Comparison of ENCODE assay signal across 8 mouse cellular contexts in genomic region chr15:100227663-100228534, GRCm38 (mm10). TPM values are rescaled to one million over a fixed set of nuclear protein-coding genes. Genes with fewer than 3 reads are reported as not detected.
A peak's percentile ranks its signal among the peaks of the same experiment; 100 is the strongest.
DNase-seq lines count a peak whose midpoint lies in the region; ATAC-seq and TF ChIP-seq lines count a peak whose summit lies in the region.

Gene Atf1, plus strand, starts transcription at chr15:100227819.

- TF ChIP-seq CTCF in forebrain, postnatal 0 days (IDR thresholded peaks at IDR 0.05; ENCODE audit: low read depth): peak; percentile 36
- TF ChIP-seq CTCF in layer of hippocampus, adult 2 months (conservative IDR thresholded peaks at IDR 0.05): peak; percentile 43

- no peaks in the 10 kb centered on the region for H3K27me3 ChIP-seq in forebrain, postnatal 0 days (ENCODE audit: insufficient read depth, low read length)
- no peaks in the 10 kb centered on the region for H3K27me3 ChIP-seq in lung, embryonic 16.5 days (ENCODE audit: control insufficient read depth, insufficient read depth, low read depth, low read length)

- peak within 1 kb of the TSS; percentile 98 for H3K9ac ChIP-seq in forebrain, postnatal 0 days
- peak within 1 kb of the TSS; percentile 99 for H3K9ac ChIP-seq in lung, embryonic 16.5 days (ENCODE audit: low read length)

- 0 out of 2 replicates have a peak, but pooled peaks cover 9% of the 10 kb centered on the region for H3K4me1 ChIP-seq in forebrain, postnatal 0 days (ENCODE audit: insufficient read depth)
- peaks cover 14% of the 10 kb centered on the region for H3K4me1 ChIP-seq in lung, embryonic 16.5 days (replicated peaks; ENCODE audit: control insufficient read depth, insufficient read depth, low read length)

- peak; percentile 88 for ATAC-seq in forebrain, postnatal 0 days
- peak; percentile 92 for ATAC-seq in lung, embryonic 16.5 days (ENCODE audit: low read depth)

- intact Hi-C loops in heart, postnatal 36 days (cut with DNase I): loop anchor here (1.0 to 10.0 kb wide), 3 partner anchors 190 to 511 kb away; partner anchors contain the start of genes Dazap2, Dip2b and Gpd1

- WGBS in forebrain, postnatal 0 days: under 1% methylated on average over 80 of the region's 133 CpGs
- WGBS in lung, embryonic 16.5 days: under 1% methylated on average over 59 of the region's 133 CpGs

- peak within 1 kb of the TSS; percentile 100 for H3K27ac ChIP-seq in forebrain, postnatal 0 days (ENCODE audit: low read depth, low read length)
- H3K27ac ChIP-seq in layer of hippocampus, adult 2 months: peak within 1 kb of the TSS; percentile 100
- H3K27ac ChIP-seq in lung, embryonic 16.5 days (ENCODE audit: low read length): peak within 1 kb of the TSS; percentile 100

- peak; percentile 97 for DNase-seq in MN1 (ENCODE audit: low spot score)
- peak; percentile 87 to 97 for DNase-seq in cerebellum, adult 18-20 months
- peak; percentile 96 for DNase-seq in forebrain, postnatal 0 days
- DNase-seq in heart, postnatal 36 days: peak; percentile 94 to 96
- DNase-seq in layer of hippocampus, adult 2 months (ENCODE audit: low spot score in 2 of 2): peak; percentile 81 to 90
- DNase-seq in ovary, adult 18-20 months (ENCODE audit: low spot score): peak; percentile 82
- peak; percentile 92 for DNase-seq in thymus, postnatal 0 days (ENCODE audit: low spot score)

- H3K4me2 ChIP-seq in forebrain, postnatal 0 days (ENCODE audit: low read depth): peak within 1 kb of the TSS; percentile 51
- H3K4me2 ChIP-seq in lung, embryonic 16.5 days (ENCODE audit: low read depth, low read length): peak within 1 kb of the TSS; percentile 61

- H3K36me3 ChIP-seq in forebrain, postnatal 0 days (ENCODE audit: insufficient read depth): no peaks in the 10 kb centered on the region
- peaks cover 6% of the 10 kb centered on the region; the same call in 1 of the 2 replicates for H3K36me3 ChIP-seq in lung, embryonic 16.5 days (ENCODE audit: control insufficient read depth, insufficient read depth, low read length)

- peak within 1 kb of the TSS; percentile 93 for H3K4me3 ChIP-seq in forebrain, postnatal 0 days (ENCODE audit: low read depth, low read length)
- peak within 1 kb of the TSS; percentile 84 for H3K4me3 ChIP-seq in layer of hippocampus, adult 2 months
- peak within 1 kb of the TSS; percentile 85 for H3K4me3 ChIP-seq in lung, embryonic 16.5 days (ENCODE audit: low read length)

- H3K9me3 ChIP-seq in forebrain, postnatal 0 days (ENCODE audit: low read length): no peaks in the 10 kb centered on the region
- peaks cover 6% of the 10 kb centered on the region for H3K9me3 ChIP-seq in lung, embryonic 16.5 days (ENCODE audit: control insufficient read depth, low read length)

RNA-seq across cellular contexts. Expression of gene Atf1, which starts in this region (rescaled TPM):
- total RNA-seq in forebrain, postnatal 0 days (2014; rRNA removed): 5.4 and 5.6 TPM in 2 replicates
- polyA plus RNA-seq in forebrain, postnatal 0 days (2015; fragmentation: Nextera tagmentation; extraction: Ambion mirVana): 4.6 and 9.2 TPM in 2 replicates
- total RNA-seq in heart, postnatal 36 days (2021): 10 to 100 TPM; 40.5 to 53.9 TPM
- total RNA-seq in layer of hippocampus, adult 2 months (2021): 10 to 100 TPM; 22.5 to 24.2 TPM
- 44.5 and 46.2 TPM in 2 replicates for polyA plus RNA-seq in lung, embryonic 16.5 days (2015; fragmentation: Nextera tagmentation; extraction: Ambion mirVana)
- 47.5 and 66.9 TPM in 2 replicates for polyA plus RNA-seq in thymus, postnatal 0 days (2015; fragmentation: Nextera tagmentation; extraction: Ambion mirVana)

Comparison
In these comparisons a context has a peak if more than half of its experiments do, and no peak if none do; other contexts are left out.
1. Peak in every context shown above with its lines: DNase-seq, ATAC-seq, H3K4me3 ChIP-seq and H3K27ac ChIP-seq.